Mouse (Mus musculus) olfactory bulb, adult 2 months (tissue): ENCODE measurements around the gene Plpp1.

Experiments used
- CTCF ChIP-seq: fragments of 200-500 bp; IDR thresholded peaks from 2 replicates; pipeline ENCODE4 v1.5.1; 2012; ENCODE audit warnings: low read depth, mild to moderate bottlenecking, low read length, moderate library complexity; ENCODE audit not compliant: insufficient read depth
- POLR2A ChIP-seq: fragments of 200-500 bp; IDR thresholded peaks from 2 replicates; pipeline ENCODE4 v1.6.1; 2012; ENCODE audit warnings: mild to moderate bottlenecking, low read depth, low read length, moderate library complexity; ENCODE audit not compliant: insufficient read depth

DNA sequence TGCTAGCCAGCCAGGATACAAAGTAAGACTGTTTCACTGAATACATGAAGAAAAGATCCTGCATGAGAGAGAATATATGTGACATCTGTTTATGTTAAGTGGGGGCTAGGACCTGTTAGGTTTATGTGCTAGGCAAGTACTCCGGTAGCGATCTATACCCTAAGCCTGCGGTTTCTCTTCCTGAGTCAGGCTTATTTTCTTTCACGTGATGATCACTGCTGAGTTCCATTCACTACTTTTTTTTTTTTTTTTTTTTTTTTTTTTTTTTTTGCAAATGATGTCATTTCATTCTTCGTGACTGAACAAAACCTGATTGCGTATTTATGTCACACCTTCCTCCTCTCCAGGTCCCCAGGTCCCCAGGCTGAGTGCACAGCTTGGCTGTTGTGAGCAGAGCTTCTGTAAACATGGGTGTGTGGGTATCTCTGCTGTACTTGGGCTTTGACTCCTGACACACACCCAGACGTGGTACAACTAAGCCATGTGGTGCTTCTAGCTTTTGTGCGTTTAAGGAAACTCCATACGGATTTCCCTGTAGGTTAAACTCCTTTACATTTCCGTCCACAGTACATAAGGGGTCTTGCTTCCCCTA is 13.6 kb upstream of the Plpp1 start:
- TF ChIP-seq CTCF (no peak), POLR2A (no peak)
